Mouse (Mus musculus): Measurements from ENCODE around the gene Nid2.

The Nid2 gene

DNA sequence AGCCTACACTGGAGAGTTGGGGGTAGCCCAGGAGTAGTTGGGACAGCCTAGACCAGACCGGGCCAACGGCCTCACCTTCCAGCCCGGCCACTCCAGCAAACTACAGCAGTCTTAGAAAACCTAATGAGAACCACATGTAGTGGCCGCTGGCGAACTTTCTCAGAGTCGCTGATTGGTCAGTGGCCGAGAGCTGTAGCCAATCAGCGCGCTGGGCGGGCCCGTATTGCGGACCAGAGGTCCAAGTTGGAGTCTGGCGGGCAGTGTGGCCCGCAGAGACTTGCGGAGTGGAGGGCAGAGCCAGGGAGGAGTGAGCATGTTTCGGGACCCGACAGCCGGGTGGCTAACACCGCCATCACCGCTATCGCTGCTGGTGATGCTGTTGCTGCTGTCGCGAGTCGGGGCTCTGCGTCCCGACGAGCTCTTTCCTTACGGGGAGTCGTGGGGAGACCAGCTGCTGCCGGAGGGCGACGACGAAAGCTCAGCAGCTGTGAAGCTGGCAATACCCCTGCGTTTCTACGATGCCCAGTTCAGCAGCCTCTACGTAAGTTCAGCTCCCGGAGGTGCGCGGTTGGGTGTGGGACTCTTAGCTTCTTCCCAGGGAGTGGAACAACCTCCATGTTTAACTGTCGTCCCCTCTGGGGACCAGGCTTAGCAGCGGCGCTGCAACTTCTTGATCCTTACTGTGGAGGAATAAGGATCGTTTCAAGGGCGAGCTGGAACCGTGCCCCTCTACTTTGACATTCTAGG is at the start of gene Nid2:
Gene Nid2 (plus strand): TSS at position 241 of the 747 bp plus-strand sequence.
- peak; percentile 97 for DNase-seq (ENCODE audit: low read depth, low spot score)

DNA sequence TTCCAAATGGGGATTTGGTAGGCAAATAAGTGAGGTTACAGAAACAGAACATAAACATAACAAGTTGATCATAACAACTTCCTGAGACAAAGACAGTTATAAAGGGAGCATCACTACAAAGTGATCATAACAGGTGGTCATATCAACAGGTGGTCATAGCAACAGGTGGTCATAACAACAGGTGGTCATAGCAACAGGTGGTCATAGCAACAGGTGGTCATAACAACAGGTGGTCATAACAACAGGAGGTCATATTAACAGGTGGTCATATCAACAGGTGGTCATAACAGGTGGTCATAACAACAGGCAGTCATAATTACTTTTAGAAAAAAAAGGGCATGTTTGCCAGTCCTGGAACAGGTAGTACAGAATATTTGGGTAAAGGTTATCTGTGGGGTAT is 49.5 kb upstream of the Nid2 start:
- no peak for DNase-seq (ENCODE audit: low read depth, low spot score)

DNA sequence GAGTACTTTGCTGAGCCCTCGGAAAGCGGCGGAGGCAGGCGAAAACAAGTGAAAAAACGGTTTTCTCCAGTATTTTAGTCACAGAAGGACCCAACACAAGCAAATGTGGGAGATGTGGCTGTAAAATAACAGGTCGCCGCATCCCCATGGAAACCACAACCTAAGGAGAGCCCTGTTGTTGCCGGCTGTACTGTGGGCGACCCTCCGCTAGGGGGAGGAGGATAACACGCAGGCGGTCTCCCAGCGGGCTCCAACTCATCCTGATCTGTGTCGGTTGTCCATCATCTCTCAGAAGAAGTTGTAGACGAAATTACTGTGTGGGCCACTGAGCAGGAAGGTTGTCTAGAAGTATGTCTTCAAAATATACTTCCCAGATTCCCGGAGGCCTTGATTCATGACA is 45.4 kb upstream of the Nid2 start:
- peak; percentile 92 for DNase-seq (ENCODE audit: low read depth, low spot score)

DNA sequence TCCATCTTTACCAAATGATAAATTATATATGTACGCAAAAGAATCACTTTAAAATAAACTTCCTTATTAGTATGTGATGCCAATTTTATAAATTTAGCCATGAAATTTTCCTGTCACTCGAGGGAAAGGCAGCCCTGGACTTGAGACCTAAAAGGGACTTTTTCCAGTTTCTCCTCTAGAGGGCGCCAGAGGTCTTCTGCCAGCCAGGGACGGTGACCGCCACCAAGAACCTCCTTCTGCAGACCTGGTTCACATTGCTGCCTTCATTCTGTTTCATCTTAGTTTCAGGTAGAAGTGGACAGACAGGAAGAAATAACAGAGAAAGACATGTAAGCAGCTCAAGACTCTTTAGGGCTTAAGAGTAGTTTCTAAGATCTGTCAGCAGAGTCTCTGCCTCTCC is 44.6 kb upstream of the Nid2 start:
- DNase-seq (ENCODE audit: low read depth, low spot score): peak; percentile 82

DNA sequence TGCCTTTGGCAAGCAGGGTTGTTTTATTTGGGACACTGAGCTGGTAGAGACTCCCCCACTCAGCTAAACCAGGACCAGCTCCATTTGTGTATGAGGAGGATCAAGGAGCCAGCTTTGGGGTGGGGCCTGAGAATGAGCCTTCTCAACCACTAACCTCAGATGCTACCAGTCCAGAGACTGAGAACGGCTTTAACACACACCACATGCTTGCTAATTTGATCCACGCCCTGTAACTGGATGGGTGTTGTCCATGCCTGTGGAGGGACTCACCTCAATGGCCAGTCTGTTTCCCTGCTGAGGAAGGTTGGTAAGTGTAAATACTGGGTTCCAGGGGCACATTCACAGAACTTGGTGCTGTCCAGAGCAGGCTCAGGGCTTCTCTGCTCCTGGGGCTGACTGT is 44.1 kb upstream of the Nid2 start:
- DNase-seq (ENCODE audit: low read depth, low spot score): peak; percentile 23

DNA sequence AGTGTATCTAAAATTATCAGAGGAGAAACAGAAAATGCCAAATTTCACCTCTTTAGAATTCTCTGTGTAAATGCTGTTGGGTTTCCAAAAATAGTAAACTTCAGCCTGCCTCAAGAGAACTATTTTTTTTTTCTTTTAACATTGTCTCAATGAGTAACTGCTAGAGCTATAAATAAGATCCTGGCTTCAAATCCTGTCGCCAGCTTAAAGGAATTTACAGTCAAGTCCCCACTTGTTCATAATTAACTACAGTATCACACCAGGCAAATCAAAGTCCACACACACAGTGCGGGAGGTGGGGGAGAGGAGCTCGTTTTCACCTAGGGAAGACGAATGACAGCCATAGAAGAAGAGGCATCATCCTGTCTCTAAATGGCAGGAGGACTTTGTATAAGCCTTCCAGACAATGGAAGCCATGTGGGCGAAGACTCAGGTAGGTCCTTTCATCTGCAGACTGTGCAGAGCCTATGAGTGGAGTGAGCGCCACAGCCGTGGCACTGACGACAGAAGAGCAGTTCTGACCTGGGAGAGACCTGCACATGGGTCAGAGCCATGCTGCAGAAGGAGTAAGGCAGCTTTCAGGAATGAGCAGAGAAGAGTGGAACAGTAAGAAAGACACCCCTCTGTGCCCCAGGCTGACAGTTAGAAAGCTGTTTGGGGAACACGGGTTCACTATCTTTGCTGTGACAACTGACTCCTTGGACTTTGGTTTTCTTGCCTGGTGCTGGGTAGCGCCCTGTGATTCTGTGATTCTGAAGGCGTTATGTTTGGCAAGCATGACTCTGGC is 43.2 kb upstream of the Nid2 start:
- DNase-seq (ENCODE audit: low read depth, low spot score): no peak

DNA sequence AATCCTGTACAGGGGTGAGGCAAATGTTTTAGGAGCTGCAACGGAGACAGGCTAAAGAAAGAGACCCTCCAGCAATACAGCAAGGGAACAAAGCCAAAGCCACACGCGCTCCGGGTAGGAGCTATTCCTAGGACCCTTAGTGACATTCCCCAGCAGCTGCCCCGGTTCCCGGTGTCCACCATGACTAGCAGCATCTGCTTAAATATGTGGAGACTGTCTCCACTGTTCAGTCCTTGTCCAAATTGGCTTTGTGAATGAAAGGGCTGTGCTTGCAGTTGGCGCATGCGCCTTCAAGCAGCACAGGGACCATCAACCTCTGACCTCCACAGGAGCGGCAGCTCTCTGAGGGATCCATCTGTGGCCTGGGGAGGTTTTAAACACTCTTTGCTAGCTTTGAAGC is 41.9 kb upstream of the Nid2 start:
- DNase-seq (ENCODE audit: low read depth, low spot score): peak; percentile 46

DNA sequence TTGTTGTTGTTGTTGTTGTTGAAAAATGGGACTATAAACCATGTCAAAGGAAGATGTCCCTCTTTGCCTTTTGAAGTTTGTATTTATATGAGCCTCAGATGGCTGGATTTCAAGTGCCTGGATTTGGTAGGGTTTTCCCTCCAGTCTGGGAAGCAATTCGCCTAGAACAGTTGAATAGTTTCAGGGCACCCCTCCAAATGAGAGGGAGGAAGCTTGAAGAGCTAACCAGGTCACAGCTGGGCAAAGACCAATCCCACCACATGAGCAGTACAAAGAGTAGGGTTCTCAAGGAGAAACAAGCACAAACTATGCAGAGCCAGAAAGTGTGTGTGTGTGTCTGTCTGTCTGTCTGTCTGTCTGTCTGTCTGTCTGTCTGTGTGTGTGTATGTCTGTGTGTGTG is 39.3 kb upstream of the Nid2 start:
- DNase-seq (ENCODE audit: low read depth, low spot score): no peak

DNA sequence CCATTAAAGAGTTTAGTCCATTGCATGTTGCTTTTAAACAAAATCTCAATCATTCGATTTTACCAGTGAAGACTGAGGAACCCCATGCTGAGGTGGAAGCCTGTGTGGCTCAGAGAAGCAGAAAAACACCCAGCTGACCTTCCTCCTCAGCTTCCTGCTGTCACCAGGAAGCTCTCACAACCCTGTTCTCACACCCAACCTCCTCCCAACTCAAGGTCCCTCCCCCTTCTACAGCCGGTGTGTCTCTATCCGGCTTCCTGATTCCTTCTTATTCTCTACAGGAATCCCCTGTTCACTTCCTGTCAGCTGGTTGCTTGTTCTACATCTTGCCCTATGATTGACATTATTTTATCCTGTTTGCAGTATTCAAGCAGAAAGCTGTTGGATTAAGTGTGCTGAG is 38.0 kb upstream of the Nid2 start:
- peak; percentile 72 for DNase-seq (ENCODE audit: low read depth, low spot score)

DNA sequence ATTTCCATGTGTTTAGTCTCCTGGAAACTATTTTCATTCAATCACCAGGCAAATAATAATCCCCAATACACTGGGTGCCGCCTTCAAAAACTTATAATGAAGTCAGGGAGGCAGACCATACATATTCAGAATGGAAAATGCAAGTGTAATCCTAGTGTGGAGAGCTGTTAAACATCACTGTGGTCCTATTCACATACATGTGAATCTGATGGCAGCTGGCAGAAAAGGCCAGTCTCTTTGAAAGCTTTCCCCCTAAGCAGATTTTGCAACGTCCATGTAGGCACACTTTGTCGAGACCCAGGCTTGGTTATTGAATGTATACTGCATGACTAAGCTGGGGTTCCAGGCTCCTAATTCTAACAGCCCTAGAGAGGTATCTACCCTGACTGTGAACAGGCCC is 32.0 kb upstream of the Nid2 start:
- DNase-seq (ENCODE audit: low read depth, low spot score): no peak

DNA sequence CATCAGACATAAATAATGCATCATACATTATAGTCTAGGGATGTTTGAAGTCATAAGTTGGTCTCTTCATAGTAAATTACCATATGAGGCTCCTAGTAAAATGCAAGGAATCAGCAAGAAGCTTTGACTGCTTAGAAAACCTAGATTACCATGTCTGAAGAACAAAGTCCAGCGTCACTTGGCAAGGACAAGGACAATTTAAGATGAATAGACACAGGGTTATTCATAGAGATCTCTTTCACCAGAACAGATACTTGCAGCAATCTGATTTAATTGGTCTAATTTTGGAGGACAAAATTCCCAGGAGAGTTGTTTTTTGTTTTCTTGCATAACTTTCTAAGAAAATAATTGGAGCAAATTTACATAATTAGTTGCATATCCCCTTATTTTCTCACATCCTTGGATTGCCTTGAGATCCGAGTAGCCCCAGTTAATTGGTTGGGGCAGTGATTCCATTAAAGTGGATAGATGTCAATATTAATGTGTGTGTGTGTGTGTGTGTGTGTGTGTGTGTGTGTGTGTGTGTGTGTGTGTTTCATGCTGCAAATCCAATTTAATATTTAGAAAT is 30.9 kb upstream of the Nid2 start:
- no peak for DNase-seq (ENCODE audit: low read depth, low spot score)

DNA sequence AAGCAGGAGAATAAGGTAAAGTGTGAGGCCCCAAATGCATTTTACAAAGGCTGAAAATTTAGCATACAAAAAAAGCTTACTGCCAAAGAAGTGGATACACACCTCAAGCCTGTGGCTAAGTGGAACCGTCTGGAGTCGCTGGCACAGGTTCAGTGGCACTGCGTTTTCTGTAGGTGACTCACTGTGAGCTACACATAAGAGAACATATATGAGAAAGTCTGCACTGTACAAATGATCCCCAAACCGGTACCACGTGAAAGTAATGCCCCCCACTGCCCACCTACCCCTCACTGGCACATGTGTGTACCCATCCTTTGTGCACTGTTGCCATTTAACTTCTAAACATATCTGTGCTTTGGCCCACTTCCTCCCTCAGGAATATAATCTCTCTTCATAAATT is 22.8 kb upstream of the Nid2 start:
- DNase-seq (ENCODE audit: low read depth, low spot score): no peak

DNA sequence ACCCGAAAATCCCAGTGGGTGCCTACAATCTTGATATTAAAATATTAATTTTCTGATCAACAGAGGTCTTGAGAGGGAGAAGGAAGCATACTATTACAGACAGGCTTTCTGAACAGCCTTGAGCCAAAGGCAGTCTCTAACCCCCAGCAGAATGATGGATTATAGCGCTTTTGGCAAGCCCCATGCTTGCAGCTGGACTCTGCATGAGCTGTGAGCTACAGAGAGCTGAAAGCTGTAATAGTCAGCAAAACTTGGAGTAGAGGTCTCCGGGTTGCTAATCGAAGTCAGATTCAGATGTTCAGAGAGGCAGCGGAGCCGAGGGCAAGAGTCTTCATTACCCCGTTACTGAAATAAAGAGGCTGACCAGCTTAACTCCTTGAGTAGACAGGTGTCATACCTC is 22.3 kb upstream of the Nid2 start:
- DNase-seq (ENCODE audit: low read depth, low spot score): no peak

DNA sequence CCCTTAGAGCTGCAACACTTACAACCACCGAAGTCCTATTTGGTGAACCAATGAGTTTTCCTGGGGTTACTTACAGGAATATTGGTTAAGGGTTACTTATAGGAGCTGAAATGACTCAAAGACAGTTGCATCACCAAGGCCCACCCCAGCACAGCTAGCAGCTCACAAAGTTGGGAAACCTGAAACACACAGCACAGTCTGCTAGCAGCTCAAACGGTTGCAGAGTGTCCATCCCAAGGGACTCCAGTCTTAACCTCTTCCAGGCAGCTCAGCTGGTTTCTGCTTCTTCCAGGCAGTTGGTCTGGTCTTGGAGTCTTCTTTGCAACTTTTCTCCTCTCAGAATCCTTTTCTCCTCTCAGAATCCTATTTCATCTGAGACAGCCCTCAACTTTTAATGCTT is 19.0 kb upstream of the Nid2 start:
- no peak for DNase-seq (ENCODE audit: low read depth, low spot score)

DNA sequence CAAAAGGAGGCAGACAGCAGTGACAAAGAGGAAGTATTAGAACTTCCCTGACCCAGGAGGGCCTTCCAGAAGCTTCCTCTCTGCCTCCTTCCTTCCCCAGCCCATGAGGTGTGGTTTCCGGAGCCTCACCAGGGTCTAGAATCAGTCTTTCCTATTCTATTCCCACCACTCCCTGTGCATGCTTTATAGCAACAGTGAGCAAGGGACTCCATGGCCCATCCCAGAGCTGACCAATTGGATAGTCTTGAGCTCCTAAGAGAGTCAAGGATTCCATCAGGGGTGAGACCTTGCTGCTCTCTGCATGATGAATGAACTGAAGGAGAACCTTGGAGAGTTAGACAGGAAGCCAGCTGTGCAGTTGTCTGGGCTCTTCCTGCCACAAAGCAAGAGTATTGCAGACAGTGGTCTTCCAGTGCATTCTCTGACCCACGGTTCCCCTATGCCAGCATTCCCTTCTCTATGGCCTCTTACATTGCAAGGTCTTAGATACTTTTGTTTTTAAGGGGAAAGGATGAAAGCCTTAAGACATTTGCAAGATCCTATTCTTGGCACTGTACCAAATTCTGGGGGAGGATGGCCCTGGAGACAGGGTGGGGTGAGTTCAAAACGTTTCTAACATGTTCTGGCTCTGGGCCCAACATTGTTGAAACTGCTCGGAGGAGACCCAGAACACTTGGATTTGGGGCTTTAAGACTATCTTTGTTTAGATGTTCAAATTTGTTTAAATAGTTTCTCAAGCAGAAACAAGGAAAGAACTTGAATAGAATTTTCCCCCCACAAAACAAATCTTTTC is 17.4 kb upstream of the Nid2 start:
- peak; percentile 81 for DNase-seq (ENCODE audit: low read depth, low spot score)

DNA sequence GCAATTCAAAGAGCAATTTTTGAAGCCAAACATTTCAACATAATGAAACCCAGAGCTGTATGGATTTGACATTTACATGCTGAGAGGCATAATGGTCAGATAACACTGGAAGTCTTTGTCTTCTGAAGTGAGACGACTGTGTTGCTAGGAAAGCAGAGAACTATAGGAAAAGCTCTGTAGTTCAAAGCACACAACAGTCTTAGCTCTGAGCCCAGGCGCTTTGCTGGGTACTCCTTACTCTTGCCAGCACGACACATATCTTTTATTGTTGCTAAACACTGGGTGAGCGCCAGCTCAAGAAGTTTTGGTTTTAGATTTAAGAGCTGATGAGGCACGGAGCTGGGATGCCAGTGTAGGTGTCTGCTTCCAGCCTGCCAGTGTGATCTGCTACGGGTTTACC is 15.8 kb upstream of the Nid2 start:
- no peak for DNase-seq (ENCODE audit: low read depth, low spot score)

DNA sequence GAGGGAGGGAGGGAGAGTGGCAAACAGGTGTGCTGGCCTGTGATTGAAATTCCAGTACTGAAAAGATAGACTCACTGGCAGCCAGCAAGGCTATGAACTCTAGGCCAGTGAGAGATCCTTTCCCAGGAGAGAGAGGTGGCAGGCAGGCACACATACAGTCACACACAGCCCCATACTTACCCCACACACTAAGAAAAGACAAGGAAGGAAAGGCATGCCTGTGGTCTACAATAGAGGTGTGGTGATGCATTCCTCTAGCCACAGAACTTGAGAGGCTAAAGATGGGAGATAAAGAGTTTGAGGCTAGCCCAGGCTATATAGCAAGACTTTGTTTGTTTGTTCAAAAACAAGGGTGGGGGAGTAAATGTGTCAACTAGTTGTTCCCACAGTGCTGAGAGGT is 13.5 kb upstream of the Nid2 start:
- DNase-seq (ENCODE audit: low read depth, low spot score): no peak

DNA sequence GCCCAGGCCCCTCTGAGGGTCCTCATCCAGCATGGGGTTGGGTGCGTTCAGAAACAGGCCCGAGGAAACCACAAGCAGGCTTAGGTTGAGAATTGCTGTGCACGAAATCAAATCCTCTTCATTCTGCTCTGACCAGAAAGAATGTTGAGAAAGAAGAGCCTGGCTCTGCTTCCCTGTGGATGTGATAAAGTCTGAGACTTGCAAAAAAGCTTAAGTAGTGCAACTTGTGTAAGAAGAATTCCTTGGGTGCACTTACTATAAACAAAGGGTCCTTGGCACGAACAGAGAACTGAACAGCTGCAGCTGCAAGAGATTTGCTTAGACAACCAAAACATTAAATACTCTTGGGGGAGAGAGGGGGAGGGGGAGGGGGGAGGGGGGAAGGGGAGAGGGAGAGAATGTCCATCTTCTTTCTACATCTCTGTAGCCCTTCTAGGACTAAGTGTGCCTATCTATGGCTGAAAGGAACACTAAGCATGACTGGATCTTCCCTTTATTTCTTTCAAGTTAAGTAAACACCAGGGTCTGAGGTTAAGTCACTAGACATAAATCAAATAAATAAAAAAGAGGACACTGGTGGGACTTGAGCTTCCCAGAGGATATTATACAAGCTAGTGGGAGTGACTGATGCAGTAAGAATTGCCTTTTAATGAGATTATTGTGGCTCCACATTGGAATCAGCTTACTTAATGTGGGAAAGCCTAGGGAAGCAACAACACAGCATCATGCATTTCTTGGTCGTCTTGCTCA is 12.8 kb upstream of the Nid2 start:
- no peak for DNase-seq (ENCODE audit: low read depth, low spot score)

DNA sequence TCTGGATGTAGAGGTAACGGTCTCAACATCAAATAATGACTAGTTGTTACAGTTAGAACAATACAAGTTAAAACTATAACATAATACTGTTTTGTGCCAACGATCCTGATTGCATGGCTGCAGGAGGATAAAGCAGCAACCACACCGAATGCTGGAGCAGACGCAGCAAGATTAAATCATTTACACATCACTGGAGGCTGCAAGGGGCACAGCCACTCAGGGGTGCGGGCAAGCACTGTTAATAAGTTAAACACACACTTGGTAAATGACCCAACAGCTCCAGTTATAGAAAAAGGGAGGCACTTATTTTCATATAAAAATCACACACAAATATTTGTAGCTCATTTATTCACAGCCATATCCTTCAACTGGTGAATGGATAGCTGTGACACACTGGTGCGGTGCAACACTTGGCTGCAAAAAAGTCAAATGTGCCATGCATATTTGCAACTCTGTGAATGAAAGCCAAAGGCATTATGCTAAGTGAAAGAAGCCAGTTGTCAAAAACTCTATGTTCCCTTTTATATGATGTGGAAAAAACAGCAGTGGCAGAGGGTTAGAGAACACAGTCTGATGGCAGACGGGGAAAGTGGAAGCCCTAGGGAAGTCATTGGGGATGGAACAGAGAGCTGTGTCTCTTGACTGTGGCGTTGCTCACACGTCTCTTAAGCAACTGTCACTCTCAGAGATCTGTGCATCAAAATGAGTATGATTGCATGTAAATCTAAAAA is 11.5 kb upstream of the Nid2 start:
- DNase-seq (ENCODE audit: low read depth, low spot score): no peak

DNA sequence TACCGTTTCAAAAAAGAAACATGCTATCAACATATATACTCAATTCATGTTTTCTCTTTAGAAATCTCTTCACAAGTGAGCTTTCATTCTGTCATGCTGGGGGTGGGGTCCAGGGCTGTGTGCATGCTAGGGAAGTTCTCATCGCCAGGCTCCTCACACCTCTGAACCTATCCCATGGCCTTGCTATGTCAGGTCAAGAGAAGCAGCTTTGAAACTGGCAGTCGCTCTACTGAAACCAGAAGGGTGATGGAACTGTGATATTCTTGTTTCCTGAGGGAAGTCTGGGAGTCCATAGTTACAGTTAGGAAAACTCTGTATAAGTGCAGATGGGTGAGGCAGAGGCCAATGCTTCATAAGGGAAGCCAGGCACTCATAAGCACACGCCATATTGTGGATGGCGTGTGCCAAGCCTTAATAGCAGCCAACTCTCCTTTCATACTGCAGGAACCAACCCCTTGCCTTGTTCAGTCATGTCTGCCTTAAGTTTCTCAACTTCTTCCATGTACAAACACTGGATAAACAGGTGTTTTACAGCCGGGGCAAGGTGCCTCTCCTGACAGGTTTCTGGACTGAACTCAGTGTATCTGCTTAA is 10.8 kb upstream of the Nid2 start:
- no peak for DNase-seq (ENCODE audit: low read depth, low spot score)

Measured in R1 (cell line).